Mouse (Mus musculus): Measurements from ENCODE around the gene Id2.

Gene Id2

DNA sequence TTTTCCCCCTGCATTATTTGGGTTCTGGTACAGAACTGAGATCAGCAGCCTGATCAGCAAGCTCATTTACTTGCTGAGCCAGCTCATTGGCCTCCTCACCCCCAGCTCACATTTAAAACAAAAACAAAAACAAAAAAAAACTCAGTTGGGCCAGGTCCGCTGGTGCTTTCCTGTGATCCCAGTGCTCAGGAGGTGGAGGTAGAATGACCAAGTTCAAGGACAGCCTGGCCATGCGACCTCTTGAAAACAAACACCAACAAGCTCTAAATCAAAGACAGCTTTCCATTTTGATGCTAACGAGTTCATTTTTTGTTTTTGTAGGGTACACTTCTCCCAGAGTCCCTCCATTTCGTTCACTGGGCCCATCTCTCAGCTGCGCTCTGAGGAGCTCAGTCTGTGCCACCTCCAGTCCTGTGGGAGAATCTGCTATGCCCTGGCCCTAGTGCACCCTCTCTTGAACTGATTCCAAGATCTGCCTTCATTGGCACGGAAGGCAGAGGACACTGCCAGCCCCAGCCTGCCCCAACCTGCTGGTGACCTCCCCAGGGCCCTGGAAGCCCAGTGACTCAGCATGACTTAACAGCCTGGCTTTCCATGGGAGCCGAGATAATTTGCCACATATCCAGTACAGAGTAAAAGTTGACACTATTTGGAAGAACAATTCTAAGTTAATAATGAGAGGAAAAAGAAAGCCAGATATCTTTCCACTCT, 13.2 kb upstream of the Id2 start:
- peak; percentile 90 to 94 for DNase-seq (ENCODE audit: inconsistent age in 2 of 2, low spot score in 1 of 2)

- DNase-seq (ENCODE audit: inconsistent age in 2 of 2, low spot score in 1 of 2) = peak in 1 of 2 experiments; percentile 59
Observed at GRCm38 (mm10) chr12:25108865-25109264, 11.9 kb upstream of the Id2 start.

GRCm38 (mm10) chr12:25104541-25104940, 7.6 kb upstream of the Id2 start:
- peak; percentile 53 to 88 for DNase-seq (ENCODE audit: inconsistent age in 2 of 2, low spot score in 1 of 2)

DNA sequence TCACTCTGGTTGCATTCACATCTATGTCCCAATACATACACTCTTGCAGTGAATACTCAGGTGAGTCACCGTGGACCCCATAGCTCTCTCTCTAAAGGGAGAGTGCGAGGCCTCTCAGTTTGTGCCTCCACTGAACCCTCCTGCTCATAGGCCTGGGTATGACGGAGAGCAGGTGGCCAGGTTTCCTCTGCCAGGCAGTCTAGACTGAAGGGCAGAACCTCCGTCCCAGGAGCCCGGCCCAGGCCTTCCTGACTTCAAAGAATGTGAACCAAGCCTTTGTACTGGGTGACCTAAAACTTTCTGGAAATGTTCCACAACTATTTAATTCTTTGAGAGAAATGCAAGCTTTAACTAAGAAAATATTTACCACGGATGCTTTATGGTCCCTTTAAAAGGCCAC, 7.0 kb upstream of the Id2 start:
- peak; percentile 54 to 74 for DNase-seq (ENCODE audit: inconsistent age in 2 of 2, low spot score in 1 of 2)

DNA sequence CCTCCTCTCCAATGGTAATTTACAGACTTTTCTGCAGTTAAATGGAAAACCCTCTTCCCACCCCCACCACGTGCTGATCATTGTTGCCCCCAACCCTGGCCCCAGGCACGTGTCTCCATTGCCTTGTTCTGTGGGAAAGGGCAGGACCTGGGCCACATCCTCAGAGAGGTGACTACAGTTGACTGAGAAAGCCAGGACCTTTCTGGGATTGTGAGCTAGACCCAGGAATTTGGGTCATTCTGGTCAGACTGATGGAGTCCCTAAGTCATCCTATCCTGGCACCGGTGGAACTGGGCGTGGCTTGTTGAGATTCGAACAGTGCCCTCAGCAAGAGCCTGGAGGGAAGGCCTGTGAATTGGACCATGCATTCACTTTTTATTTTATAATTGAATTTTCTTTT, 4.4 kb upstream of the Id2 start:
- peak; percentile 53 to 84 for DNase-seq (ENCODE audit: inconsistent age in 2 of 2, low spot score in 1 of 2)

DNA sequence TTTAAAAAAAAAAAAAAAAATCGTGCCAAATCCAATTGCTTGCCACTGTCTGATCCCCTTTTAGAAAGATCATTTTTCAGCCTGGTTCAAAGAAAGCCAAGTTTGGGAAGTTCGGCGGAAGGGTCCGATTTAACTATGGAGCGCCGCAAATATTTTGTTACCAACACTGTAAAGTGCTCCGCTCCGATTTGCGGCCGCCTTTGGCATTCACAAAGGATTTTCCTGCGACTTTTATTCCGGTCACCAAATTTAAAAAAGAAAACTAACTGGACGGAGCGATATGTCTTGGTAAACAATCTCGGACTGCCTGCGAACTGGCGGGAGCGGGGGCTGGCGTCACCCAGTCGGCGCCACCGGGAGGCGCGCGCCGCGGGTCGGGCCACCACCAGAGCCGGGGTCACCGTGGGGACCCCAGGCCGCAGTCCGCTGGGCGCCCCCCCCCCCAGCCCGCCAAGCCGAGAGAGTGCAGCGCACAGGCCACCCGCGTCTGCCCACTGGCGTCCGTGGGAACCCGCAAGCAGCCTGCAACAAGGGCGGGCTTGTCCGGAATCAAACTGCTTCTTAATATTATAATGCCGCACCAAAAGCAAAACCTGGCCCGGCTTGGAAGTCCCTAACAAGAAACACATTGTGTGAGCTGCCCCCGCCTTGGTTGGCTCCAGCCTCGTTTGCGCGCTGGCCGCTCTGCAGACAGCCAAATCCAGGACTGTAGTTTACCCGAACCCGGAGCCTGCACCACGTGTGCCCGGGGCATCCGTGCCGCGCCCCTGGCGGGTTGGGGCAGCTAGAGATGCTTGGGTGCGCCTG, 3.7 kb upstream of the Id2 start:
- peak; percentile 71 to 88 for DNase-seq (ENCODE audit: inconsistent age in 2 of 2, low spot score in 1 of 2)

DNA sequence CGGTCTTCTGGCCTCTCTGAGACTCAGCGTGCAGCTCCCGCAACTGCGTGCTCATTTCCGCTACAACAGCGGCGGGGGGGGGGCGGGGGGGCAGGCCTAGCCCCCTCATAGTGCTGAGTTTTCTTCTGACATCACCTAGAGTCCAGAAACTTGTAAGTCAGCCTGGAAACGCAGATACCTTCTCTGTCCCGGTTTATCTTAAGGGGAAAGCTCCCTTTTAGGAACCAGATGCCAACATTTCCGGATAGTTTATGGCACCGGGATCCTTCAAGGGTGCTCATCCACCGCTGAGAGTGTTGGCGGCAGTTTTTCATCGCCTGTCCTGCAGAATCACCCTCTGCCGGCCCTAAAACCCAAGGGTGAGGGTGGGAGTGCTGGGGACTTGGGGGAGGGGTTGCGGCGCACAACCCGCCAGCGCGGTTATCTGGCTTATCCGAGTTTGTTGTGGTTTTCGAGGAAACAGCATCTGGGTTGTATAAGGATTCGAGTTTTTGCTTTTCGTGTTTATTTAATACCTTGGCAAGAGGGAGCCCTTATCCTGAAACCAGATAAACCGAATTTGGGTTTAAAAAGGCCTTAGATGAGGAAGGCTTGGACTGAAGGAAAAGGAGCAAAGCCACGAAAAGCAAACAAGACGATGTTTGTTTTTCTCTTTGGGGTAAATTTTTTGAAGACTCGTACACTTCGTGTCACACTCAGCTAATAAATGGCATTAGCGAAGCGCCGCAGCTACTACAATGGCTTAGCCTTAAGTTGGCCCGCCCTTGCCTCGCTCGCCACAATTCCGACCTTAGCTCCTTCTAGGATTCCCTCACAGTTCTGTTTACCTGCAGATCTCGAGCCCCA, 2.8 kb upstream of the Id2 start:
- DNase-seq (ENCODE audit: inconsistent age in 2 of 2, low spot score in 1 of 2) = peak; percentile 68 to 90

DNA sequence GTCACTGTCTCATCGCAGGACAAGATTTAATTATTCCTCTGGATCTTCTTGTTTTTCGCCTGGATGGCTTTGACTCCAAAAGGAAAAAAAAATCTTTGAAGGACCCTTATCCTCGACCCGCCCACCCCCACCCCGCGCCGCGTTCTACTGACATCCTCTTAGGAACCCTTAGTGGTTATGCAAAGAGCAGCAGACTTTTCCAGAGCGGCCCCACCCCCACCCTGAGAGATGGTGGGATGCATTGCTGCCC, 2.3 kb upstream of the Id2 start:
- DNase-seq (ENCODE audit: inconsistent age in 2 of 2, low spot score in 1 of 2) = peak; percentile 67 to 84

DNA sequence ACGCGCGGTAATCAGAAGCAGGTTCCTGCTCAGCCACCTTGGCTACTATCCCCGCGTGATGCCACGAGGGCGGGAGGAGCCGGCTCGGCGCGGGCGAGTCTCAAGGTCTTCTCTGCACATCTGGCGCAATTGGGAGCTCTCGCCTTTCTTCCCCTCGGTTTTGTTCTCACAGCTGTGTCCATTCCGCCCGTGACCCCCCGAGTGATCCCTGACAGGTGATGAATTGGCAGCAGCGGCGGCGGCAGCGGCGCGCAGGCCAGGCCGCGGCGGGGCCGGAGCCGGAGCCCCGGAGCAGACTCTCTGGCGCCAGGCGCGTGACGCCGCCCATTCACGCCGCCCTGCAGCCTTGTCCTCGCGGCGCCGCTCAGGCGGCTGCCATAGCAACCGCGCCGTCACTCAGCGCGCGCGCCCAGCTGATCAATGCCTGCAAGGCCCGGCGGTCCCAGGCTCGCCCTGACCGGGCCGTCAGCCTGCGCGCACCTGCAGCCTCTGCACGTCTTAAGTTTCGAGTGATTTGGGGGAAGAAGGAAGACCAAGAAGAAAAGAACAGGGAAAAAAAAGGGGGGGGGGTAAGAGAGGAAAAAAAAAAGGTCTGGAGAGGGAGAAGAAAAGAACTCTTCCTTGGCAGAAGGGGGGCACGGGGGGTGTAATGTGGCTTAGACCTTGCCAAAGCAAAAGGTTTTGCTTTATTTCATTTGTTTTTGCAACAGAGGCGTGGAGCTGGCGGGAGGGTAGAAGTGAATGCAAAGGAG, 1.8 kb upstream of the Id2 start:
- peak; percentile 97 to 98 for DNase-seq (ENCODE audit: inconsistent age in 2 of 2, low spot score in 1 of 2)

DNA sequence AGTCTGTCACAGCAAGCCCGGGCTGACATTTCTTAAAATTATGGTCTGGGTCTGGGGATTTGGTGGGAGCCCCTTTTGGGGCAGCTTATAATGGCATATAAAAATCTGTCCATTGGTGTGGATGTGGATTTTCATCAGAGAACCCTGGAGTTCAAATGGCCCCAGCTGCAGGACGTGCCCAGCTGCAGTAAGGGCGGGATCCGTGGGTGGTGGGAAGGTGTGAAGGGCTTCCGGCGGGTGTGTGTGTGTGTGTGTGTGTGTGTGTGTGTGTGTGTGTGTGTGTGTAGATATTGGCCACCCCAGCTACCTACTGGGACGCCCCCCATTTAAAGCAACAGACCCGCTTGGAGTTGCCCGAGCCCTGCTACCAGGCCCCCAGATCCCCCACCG, 1.2 kb upstream of the Id2 start:
- DNase-seq (ENCODE audit: inconsistent age in 2 of 2, low spot score in 1 of 2) = no peak

DNA sequence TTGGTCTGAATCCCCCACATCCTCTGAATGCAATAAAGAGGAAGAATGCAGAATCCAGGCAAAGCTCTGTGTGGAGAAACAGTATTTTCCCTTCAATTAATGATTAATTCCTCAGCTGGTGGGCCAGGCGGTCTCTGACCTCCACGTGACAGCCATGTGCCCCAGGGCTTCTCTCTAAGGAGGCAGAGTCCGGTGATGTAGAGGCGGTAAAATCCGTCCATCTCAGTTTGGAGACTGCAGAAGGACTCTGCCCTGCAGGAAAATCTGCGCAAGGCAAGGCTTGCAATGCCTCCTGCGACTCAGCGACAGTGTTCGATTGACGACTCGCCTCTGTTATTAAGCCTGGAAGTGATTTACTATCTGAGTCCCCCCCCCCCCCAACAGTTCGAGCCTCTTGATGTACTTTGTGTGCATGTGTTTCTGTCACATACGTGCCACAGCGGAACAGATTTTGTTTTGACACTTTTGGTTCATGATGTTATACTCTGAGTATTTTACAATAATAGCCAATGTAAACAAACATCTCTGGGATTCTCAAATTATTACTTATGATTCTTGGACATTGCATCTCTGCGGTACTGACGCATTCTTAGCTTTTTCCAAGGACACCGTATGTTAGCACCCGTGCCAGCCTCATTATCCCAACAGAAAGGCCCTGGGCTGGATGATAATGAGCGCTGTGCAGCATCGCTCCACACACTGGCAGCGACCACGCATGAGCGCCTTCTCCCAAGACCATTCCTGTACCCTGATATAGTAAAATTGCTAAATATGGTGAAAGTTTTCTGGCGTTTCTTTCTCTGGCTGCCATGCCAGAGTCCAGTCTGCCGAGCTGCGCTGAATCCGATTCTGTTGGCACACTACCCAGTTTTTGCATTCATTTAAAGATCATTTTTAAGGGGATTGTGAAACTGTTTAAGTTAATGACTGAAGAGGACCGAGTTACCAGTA, 545 bp upstream of the Id2 start:
- DNase-seq (ENCODE audit: inconsistent age in 2 of 2, low spot score in 1 of 2) = peak; percentile 72 to 93

DNA sequence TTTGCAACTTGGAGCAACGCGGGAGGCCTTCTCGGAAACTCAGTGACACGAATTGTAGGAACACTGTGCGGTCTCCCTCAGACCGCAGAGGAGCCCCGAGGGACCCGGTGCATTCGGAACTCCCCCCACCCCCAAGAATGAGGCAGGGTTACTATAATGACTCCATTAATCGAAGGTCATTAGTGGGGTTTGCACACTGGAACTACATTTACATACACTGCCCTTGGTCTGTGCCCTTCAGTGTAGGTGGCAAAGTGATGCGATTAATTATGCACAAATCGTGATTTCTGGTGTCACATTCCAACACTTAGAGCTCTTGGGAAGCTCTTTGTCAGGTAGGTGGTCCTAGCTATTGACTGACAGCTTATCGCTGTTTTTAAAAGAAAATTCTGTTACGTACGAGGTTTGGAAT, 294 bp downstream of the Id2 start:
- peak in 1 of 2 experiments; percentile 81 for DNase-seq (ENCODE audit: inconsistent age in 2 of 2, low spot score in 1 of 2)

- DNase-seq (ENCODE audit: inconsistent age in 2 of 2, low spot score in 1 of 2) = peak; percentile 99 to 100
Observed at GRCm38 (mm10) chr12:25095974-25096639, 833 bp downstream of the Id2 start.

DNA sequence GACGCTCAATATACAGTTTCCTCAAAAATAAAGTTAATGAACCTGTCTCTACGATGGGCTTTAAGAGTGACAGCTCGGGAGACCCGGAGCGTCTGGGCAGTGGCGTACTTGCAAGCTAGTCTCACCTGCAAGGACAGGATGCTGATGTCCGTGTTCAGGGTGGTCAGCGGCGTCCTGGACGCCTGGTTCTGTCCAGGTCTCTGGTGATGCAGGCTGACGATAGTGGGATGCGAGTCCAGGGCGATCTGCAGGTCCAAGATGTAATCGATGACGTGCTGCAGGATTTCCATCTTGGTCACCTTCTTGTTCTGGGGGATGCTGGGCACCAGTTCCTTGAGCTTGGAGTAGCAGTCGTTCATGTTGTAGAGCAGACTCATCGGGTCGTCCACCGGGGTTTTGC, 1.4 kb downstream of the Id2 start:
- no peak for DNase-seq (ENCODE audit: inconsistent age in 2 of 2, low spot score in 1 of 2)

GRCm38 (mm10) chr12:25094621-25095521, 2.1 kb downstream of the Id2 start:
- peak; percentile 55 to 85 for DNase-seq (ENCODE audit: inconsistent age in 2 of 2, low spot score in 1 of 2)

DNA sequence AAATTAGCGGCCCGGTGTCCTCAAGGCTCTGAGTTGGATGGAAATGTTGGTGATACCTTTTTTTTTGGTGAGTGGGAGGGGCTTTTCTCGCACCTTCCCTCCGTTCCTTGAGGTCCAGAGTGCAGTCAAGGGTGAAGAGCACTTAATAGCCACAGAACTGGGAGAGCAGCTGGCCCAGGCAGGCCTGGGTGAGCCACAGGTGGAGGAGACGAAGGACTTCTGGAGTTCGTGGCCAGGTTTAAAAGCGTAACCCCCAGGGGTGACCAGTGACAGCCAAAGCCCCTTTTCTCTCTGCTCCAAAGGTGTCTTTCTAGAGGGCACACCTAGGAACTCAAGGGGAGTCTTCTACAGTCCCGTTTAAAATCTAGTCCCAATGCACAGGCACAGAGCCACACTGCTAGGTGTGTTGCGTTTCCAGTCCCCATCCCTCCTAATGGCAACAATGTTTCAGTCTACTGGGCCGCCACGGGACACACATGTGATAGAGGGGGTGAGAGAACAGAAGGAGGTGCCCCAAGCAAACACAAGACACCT, 3.6 kb downstream of the Id2 start:
- peak; percentile 60 to 84 for DNase-seq (ENCODE audit: inconsistent age in 2 of 2, low spot score in 1 of 2)

GRCm38 (mm10) chr12:25092751-25093211, 4.2 kb downstream of the Id2 start:
- DNase-seq (ENCODE audit: inconsistent age in 2 of 2, low spot score in 1 of 2) = peak; percentile 85 to 95
